Mouse (Mus musculus) heart, postnatal 0 days (tissue): ENCODE data around the gene Tmem63b. TPM values are rescaled to one million over a fixed set of nuclear protein-coding genes. Genes with fewer than 3 reads are reported as not detected.
A peak's percentile ranks its signal among the peaks of the same experiment; 100 is the strongest.

ENCODE experiments used
- ATAC-seq: fragments of 200-750 bp; cut with Nextera tagmentation; 2 replicates; pipeline ENCODE4 v1.8.0; 2017; ENCODE audit warnings: low read depth, moderate number of reproducible peaks, moderate library complexity; ENCODE audit not compliant: insufficient read depth
- DNase-seq: peaks from one replicate; pipeline ENCODE4 v3.0.0-alpha.2; 2016; ENCODE audit warnings: low spot score
- H3K27ac ChIP-seq: fragments of 300-500 bp; sonication (generic); 2 replicates; pipeline ENCODE4 v1.5.1; 2014; ENCODE audit warnings: low read depth, mild to moderate bottlenecking
- H3K27me3 ChIP-seq: fragments of 300-500 bp; sonication (generic); 2 replicates; pipeline ENCODE4 v1.6.1; 2014; ENCODE audit warnings: low read length, mixed read lengths; ENCODE audit not compliant: control insufficient read depth, insufficient read depth
- H3K36me3 ChIP-seq: fragments of 300-500 bp; sonication (generic); replicated peaks from 2 replicates; pipeline ENCODE4 v1.6.1; 2014; ENCODE audit warnings: low read length, mixed read lengths; ENCODE audit not compliant: control insufficient read depth, insufficient read depth
- H3K4me1 ChIP-seq: fragments of 300-500 bp; sonication (generic); 2 replicates; pipeline ENCODE4 v1.6.1; 2014; ENCODE audit warnings: antibody characterized with exemption; ENCODE audit not compliant: control insufficient read depth, insufficient read depth
- H3K4me2 ChIP-seq: fragments of 300-500 bp; sonication (generic); 2 replicates; pipeline ENCODE4 v1.6.1; 2014; ENCODE audit warnings: low read depth, mild to moderate bottlenecking, low read length, moderate library complexity
- H3K4me3 ChIP-seq: fragments of 300-500 bp; sonication (generic); 2 replicates; pipeline ENCODE4 v1.5.1; 2014; ENCODE audit warnings: low read depth, low read length
- H3K9ac ChIP-seq: fragments of 300-500 bp; sonication (generic); replicated peaks from 2 replicates; pipeline ENCODE4 v1.6.1; 2014; ENCODE audit warnings: low read depth, low read length, mixed read lengths
- H3K9me3 ChIP-seq: fragments of 300-500 bp; sonication (generic); replicated peaks from 2 replicates; pipeline ENCODE4 v1.6.1; 2016; ENCODE audit warnings: low read length; ENCODE audit not compliant: control insufficient read depth
- CTCF ChIP-seq: IDR thresholded peaks from 2 replicates; pipeline ENCODE4 v1.5.1; 2016; ENCODE audit warnings: antibody characterized with exemption, control low read depth, low read depth
- EP300 ChIP-seq: IDR thresholded peaks from 2 replicates; pipeline ENCODE4 v1.6.1; 2016; ENCODE audit warnings: antibody characterized with exemption, low read depth
- WGBS: fragments of 180-500 bp; shearing (Covaris S2); extraction: QIAGEN DNeasy Blood & Tissue Kit; methylation state at CpG from one replicate; pipeline ENCODE4 v1.1.7; 2014; 5-methylcytosine and 5-hydroxymethylcytosine counted together
- polyA plus RNA-seq: library from polyadenylated mRNA; unstranded; fragments of >200 nt; fragmentation: Nextera tagmentation; extraction: Ambion mirVana; gene quantifications from 2 replicates; pipeline ENCODE4 v1.2.1, GENCODE M21; 2015
- total RNA-seq: library from RNA; depleted of rRNA; stranded (reverse); fragments of >200 nt; gene quantifications from 2 replicates; pipeline ENCODE4 v1.2.3, GENCODE M21; 2014; ENCODE audit warnings: low replicate concordance

Tmem63b gene
- total and polyA plus RNA-seq, 2 experiments from 2014 or later: 53.2 to 81.5 TPM

DNA sequence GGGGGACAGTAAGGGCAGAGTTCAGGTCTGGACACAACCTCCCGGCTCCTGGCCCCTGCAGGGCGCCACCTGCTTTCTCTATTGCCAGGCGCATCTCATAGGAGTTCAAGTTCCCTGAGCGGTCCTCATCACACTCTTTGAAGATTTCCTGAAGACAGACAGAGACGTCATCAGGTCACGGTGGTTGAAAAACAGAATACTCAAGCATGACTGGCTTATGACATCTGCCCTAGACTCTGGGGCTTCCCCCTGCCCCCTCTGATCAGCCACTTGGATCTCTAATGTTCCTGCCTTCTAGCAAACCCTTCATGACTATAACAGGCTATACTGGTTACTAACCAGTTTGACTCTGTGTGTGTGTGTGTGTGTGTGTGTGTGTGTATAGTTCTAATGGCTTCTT lies 54.8 kb downstream of the Tmem63b start:
- no peak overlapping the region for H3K27ac ChIP-seq
- H3K4me1 ChIP-seq: peaks cover 19% of the 10 kb centered on the region
- H3K9me3 ChIP-seq: no peaks in the 10 kb centered on the region
- no peak for TF ChIP-seq CTCF
- DNase-seq (no peak), ATAC-seq (no peak)
- no peak overlapping the region for H3K9ac ChIP-seq
- no peaks in the 10 kb centered on the region for H3K36me3 ChIP-seq
- no peaks in the 10 kb centered on the region for H3K27me3 ChIP-seq
- H3K4me2 ChIP-seq: no peak overlapping the region
- H3K4me3 ChIP-seq: no peak overlapping the region
- WGBS: 70% methylated on average over 6 of the region's 6 CpGs

DNA sequence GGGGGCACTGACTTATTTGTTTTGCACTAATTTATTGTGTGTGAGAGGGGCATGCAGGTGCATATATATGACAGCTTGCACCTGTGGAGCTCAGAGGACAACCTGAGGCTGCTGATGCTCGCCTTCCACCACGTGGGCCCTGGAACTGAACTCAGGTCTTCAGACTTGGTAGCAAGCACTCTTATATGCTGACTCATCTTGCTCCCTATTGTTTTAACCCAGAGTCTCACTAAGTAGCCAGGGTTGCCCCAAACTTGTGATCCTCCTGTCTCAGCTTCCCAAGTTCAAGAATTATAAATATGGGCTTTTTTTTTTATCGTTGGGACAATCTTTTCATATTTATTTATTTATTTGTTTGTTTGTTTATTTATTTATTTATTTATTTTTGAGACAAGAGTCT lies 55.7 kb downstream of the Tmem63b start:
- no peak for DNase-seq
- H3K9me3 ChIP-seq: no peaks in the 10 kb centered on the region
- no peak for ATAC-seq
- TF ChIP-seq CTCF (no peak), EP300 (no peak)
- no peak overlapping the region for H3K27ac ChIP-seq
- WGBS: 65% methylated on average over 3 of the region's 3 CpGs
- H3K27me3 ChIP-seq: no peaks in the 10 kb centered on the region
- H3K36me3 ChIP-seq: no peaks in the 10 kb centered on the region
- H3K9ac ChIP-seq: no peak overlapping the region
- H3K4me1 ChIP-seq: peaks cover 19% of the 10 kb centered on the region
- H3K4me3 ChIP-seq: no peak overlapping the region
- H3K4me2 ChIP-seq: no peak overlapping the region; the same call in 1 of the 2 replicates

DNA sequence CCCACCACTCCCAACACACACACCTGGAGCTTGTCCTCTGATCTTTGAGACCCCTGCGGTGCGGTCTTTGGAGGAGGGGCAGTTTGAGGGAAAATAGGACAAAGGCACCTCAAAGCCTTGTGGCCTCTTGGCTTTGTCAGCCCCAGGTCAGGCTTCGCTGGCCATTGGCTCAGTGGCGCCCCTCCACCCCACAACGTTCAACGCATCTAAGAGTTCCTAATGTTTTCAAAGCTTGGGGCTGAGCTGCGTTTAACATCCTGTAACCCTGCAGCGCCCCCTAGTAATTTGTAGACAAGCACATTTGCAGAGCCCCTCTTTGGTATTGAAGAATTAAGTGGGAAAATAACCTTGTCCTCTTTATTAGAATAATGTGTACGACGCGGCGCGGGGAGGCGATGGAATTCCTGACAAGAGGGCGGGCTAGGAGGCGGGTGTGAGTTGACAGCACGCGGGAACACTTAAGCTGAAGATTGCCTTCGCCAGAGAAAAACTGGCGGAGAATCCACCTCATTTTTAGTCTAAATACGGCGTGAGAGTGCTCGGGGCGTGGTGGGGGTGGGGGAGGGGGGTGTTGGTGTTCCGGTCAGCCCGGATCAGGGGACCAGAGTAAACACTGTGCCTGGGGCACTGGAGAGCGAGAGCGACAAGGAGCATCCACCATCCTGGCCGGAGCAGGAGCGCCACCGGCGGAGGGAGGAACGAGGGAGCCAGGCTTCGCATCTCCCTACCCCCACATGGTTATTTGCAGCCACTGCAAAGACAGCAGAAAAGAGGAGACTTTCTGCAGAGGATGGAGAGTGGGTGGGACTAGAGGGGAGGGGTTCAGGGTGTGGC lies 56.6 kb downstream of the Tmem63b start:
- H3K9ac ChIP-seq: peak overlapping the region; percentile 51; the same call in 1 of the 2 replicates
- peak; percentile 80 for ATAC-seq
- H3K4me2 ChIP-seq: peak overlapping the region; percentile 88
- DNase-seq: peak; percentile 80
- no peaks in the 10 kb centered on the region for H3K36me3 ChIP-seq
- H3K27ac ChIP-seq: peak overlapping the region; percentile 75
- TF ChIP-seq CTCF (peak; percentile 60), EP300 (no peak)
- peaks cover 19% of the 10 kb centered on the region for H3K4me1 ChIP-seq
- WGBS: 2% methylated on average over 34 of the region's 34 CpGs
- no peaks in the 10 kb centered on the region for H3K9me3 ChIP-seq
- no peaks in the 10 kb centered on the region for H3K27me3 ChIP-seq
- H3K4me3 ChIP-seq: peak overlapping the region; percentile 46

DNA sequence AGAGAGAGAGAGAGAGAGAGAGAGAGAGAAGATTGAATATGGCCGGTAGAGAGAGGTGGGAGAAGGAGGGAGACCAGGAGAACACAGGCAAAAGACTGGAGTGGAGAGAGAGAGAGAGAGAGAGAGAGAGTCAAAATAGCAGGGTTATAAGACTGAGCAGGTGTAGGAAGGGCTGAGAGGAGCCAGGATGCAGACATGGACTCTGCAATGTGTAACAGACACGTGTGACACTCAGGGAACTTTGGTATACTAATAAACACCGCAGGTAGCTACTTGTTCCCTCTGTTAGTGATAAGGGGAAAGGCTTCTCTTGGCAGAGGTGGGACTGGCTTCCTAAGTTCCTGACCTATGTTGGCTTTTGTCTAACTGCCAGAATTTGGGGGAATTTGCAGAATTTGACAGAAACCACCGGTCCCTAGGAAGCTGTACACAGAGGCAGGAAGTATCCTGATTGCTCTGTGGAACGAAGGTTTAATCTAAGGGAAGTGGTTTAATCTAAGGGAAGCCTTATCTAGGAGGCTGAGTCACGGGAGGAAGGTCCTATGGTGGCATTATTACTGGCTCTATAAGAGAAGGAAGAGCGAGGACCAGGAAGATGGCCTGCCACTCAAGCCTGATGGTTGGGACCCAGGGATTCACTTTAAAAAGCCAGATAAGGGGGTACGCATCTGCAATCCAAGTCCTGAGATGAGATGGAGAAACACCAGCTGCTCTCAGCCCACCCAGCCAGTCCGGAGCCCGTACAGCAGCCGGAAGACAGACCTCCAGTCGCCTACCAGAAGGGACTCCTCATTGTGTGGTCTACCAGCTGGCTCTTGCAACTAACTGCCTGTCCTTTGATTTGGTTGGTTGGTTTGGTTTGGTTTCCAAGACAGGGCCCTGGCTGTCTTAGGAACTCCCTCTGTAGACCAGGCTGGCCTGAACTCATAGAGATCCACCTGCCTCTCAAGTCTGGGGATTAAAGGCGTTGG lies 57.5 kb downstream of the Tmem63b start:
- ATAC-seq (no peak), DNase-seq (no peak)
- Histone ChIP-seq H3K27me3 (no peaks in the 10 kb centered on the region), H3K4me1 (peaks cover 19% of the 10 kb centered on the region), H3K4me3 (no peak overlapping the region), H3K9me3 (no peaks in the 10 kb centered on the region), H3K9ac (0 out of 2 replicates have a peak overlapping the region, but pooled peaks have one; percentile 51), H3K36me3 (no peaks in the 10 kb centered on the region), H3K27ac (peak overlapping the region; percentile 75), H3K4me2 (peak overlapping the region; percentile 88)
- WGBS: 40% methylated on average over 13 of the region's 13 CpGs
- no peak for TF ChIP-seq EP300
- no peak for TF ChIP-seq CTCF

DNA sequence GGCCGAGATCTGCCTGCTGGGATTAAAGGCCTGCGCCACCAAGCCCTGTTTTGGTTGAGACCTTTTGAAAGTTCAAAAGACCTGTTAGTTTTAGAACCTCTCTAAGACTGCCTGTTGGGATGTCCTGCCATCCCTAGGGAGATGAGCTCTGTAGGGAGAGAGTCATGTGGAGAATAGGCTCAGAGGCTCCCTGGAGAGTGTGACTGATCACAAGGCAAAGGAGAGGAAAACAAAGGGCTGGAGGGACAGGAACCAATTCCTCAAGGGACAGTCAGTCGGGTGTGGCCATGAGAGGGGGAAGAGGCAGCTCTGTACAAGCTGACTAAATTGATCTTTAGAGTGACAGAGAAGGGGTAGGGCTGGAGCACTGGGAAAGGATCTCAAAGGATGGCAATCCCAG lies 58.5 kb downstream of the Tmem63b start:
- H3K4me2 ChIP-seq: no peak overlapping the region
- no peak overlapping the region for H3K9ac ChIP-seq
- TF ChIP-seq CTCF (no peak), EP300 (no peak)
- no peaks in the 10 kb centered on the region for H3K36me3 ChIP-seq
- H3K27ac ChIP-seq: 0 out of 2 replicates have a peak overlapping the region, but pooled peaks have one; percentile 75
- H3K27me3 ChIP-seq: no peaks in the 10 kb centered on the region
- H3K9me3 ChIP-seq: no peaks in the 10 kb centered on the region
- WGBS: 39% methylated on average over 3 of the region's 3 CpGs
- ATAC-seq (no peak), DNase-seq (no peak)
- H3K4me3 ChIP-seq: no peak overlapping the region
- peaks cover 19% of the 10 kb centered on the region for H3K4me1 ChIP-seq
